In genomic region chr6:58832591-58833018, GRCm38 (mm10) we compare ENCODE assay signal across 8 mouse cellular contexts. TPM values are rescaled to one million over a fixed set of nuclear protein-coding genes. Genes with fewer than 3 reads are reported as not detected.
DNase-seq lines count a peak whose midpoint lies in the region; ATAC-seq and TF ChIP-seq lines count a peak whose summit lies in the region.

No protein-coding gene starts in this region.

- peak overlapping the region; percentile 85 for H3K4me2 ChIP-seq in CH12.LX (ENCODE audit: insufficient read depth, low read depth, poor library complexity, severe bottlenecking)
- peak overlapping the region; percentile 84 for H3K4me2 ChIP-seq in intestine, postnatal 0 days (replicated peaks; ENCODE audit: low read depth)
- peak overlapping the region; percentile 74 for H3K4me2 ChIP-seq in midbrain, embryonic 13.5 days (replicated peaks)

- no peaks in the 10 kb centered on the region; the same call in 1 of the 2 replicates for H3K79me2 ChIP-seq in CH12.LX (replicated peaks; ENCODE audit: control insufficient read depth, extremely low read depth, insufficient read depth, poor library complexity, severe bottlenecking)

- ATAC-seq in intestine, postnatal 0 days = no peak
- ATAC-seq in midbrain, embryonic 13.5 days = no peak

- peak overlapping the region; percentile 50; the same call in 1 of the 2 replicates for H3K9ac ChIP-seq in CH12.LX (ENCODE audit: insufficient read depth, low read depth)
- no peak overlapping the region for H3K9ac ChIP-seq in intestine, postnatal 0 days (ENCODE audit: low read depth, low read length)
- H3K9ac ChIP-seq in midbrain, embryonic 13.5 days (replicated peaks) = 0 out of 2 replicates have a peak overlapping the region, but pooled peaks have one; percentile 80

- in situ Hi-C loops in CH12.LX (cut with MboI; ENCODE audit: low pct_ligation_motif_present, low pct_unique_long_range_greater_than_20kb, low sequenced_read_pairs) = no loop called here

- DNase-seq in embryo, embryonic 10 days (ENCODE audit: low spot score) = peak; percentile 7
- no peak for DNase-seq in embryo, embryonic 9.5 days (ENCODE audit: extremely low spot score)
- DNase-seq in CH12.LX (ENCODE audit: extremely low read depth) = peak; percentile 56
- DNase-seq in forebrain, embryonic 10.5 days (ENCODE audit: extremely low spot score, low spot score) = no peak
- DNase-seq in right cerebral cortex, postnatal 14 days = no peak
- DNase-seq in ovary, adult 18-20 months (ENCODE audit: low spot score) = no peak

- H3K4me3 ChIP-seq in CH12.LX (replicated peaks in 1 of 3; ENCODE audit: low read depth in 2 of 3, low read length in 2 of 3, poor library complexity in 1 of 3) = peak overlapping the region; percentile 66 to 80 (median 74)
- H3K4me3 ChIP-seq in forebrain, embryonic 10.5 days = peak overlapping the region; percentile 84
- peak overlapping the region; percentile 87 for H3K4me3 ChIP-seq in intestine, postnatal 0 days (ENCODE audit: low read depth, low read length)
- H3K4me3 ChIP-seq in midbrain, embryonic 13.5 days (replicated peaks) = peak overlapping the region; percentile 82

- H3K36me3 ChIP-seq in CH12.LX (replicated peaks in 1 of 2; ENCODE audit: control insufficient read depth in 1 of 2, insufficient read depth in 1 of 2, low read length in 1 of 2) = peaks cover 0 to 5% of the 10 kb centered on the region in 2 experiments
- no peaks in the 10 kb centered on the region for H3K36me3 ChIP-seq in forebrain, embryonic 10.5 days (replicated peaks)
- H3K36me3 ChIP-seq in intestine, postnatal 0 days (ENCODE audit: control insufficient read depth, insufficient read depth) = no peaks in the 10 kb centered on the region
- H3K36me3 ChIP-seq in midbrain, embryonic 13.5 days = no peaks in the 10 kb centered on the region

- no peaks in the 10 kb centered on the region for H3K27me3 ChIP-seq in CH12.LX (replicated peaks)
- H3K27me3 ChIP-seq in forebrain, embryonic 10.5 days (ENCODE audit: poor library complexity, severe bottlenecking) = peaks cover 10% of the 10 kb centered on the region
- no peaks in the 10 kb centered on the region for H3K27me3 ChIP-seq in intestine, postnatal 0 days (replicated peaks; ENCODE audit: control insufficient read depth, insufficient read depth, low read length)
- H3K27me3 ChIP-seq in midbrain, embryonic 13.5 days = no peaks in the 10 kb centered on the region

- WGBS in forebrain, embryonic 10.5 days = 40% methylated on average over 7 of the region's 7 CpGs
- WGBS in intestine, postnatal 0 days = 25% methylated on average over 7 of the region's 7 CpGs
- WGBS in midbrain, embryonic 13.5 days = 33% methylated on average over 7 of the region's 7 CpGs

- TF ChIP-seq EP300 in CH12.LX (IDR thresholded peaks at IDR 0.05; ENCODE audit: low read length) = no peak

- no peak for TF ChIP-seq POLR2A in CH12.LX (IDR thresholded peaks at IDR 0.05; ENCODE audit: low read depth, low read length)

- H3K9me3 ChIP-seq in CH12.LX (replicated peaks; ENCODE audit: low read length) = no peaks in the 10 kb centered on the region
- H3K9me3 ChIP-seq in forebrain, embryonic 10.5 days = no peaks in the 10 kb centered on the region
- no peaks in the 10 kb centered on the region for H3K9me3 ChIP-seq in intestine, postnatal 0 days (ENCODE audit: control insufficient read depth)
- no peaks in the 10 kb centered on the region for H3K9me3 ChIP-seq in midbrain, embryonic 13.5 days

- peaks cover 9 to 31% of the 10 kb centered on the region in 2 experiments for H3K4me1 ChIP-seq in CH12.LX (ENCODE audit: control insufficient read depth in 1 of 2, insufficient read depth in 2 of 2)
- peaks cover 22% of the 10 kb centered on the region for H3K4me1 ChIP-seq in forebrain, embryonic 10.5 days
- H3K4me1 ChIP-seq in intestine, postnatal 0 days (replicated peaks; ENCODE audit: control insufficient read depth, insufficient read depth, low read length) = 0 out of 2 replicates have a peak, but pooled peaks cover 2% of the 10 kb centered on the region
- peaks cover 23% of the 10 kb centered on the region for H3K4me1 ChIP-seq in midbrain, embryonic 13.5 days (replicated peaks)

- peak; percentile 8 to 43; a peak in 2 of 4 replicates for TF ChIP-seq CTCF in CH12.LX (conservative IDR thresholded peaks at IDR 0.05 in 1 of 2, IDR thresholded peaks at IDR 0.05 in 1 of 2; ENCODE audit: low read depth in 2 of 2, low read length in 2 of 2)
- peak; percentile 55 for TF ChIP-seq CTCF in intestine, postnatal 0 days (IDR thresholded peaks at IDR 0.05; ENCODE audit: low read depth)

- H3K27ac ChIP-seq in CH12.LX (ENCODE audit: insufficient read depth, low read depth) = no peak overlapping the region
- no peak overlapping the region for H3K27ac ChIP-seq in forebrain, embryonic 10.5 days
- no peak overlapping the region for H3K27ac ChIP-seq in intestine, postnatal 0 days (ENCODE audit: low read depth, low read length)
- no peak overlapping the region for H3K27ac ChIP-seq in midbrain, embryonic 13.5 days

- dilution Hi-C loops in CH12.LX (cut with MboI; ENCODE audit: extremely low pct_ligation_motif_present, extremely low pct_unique_long_range_greater_than_20kb, low sequenced_read_pairs) = no loop called here

- TF ChIP-seq RAD21 in CH12.LX (IDR thresholded peaks at IDR 0.05; ENCODE audit: low read depth, low read length) = no peak; the same call in 1 of the 2 replicates

TF ChIP-seq in CH12.LX, 34 proteins besides CTCF, POLR2A, EP300 and RAD21:
- 0 out of 2 replicates have a peak, but pooled peaks have one; percentile 29 for TF ChIP-seq MYC (IDR thresholded peaks at IDR 0.05; ENCODE audit: low read depth, low read length)
- 0 out of 2 replicates have a peak, but pooled peaks have one; percentile 38 for TF ChIP-seq MXI1 (IDR thresholded peaks at IDR 0.05; ENCODE audit: low read depth, low read length)
- no peak for TF ChIP-seq RCOR1 (conservative IDR thresholded peaks at IDR 0.05; ENCODE audit: low read depth, low read length)
- no peak for TF ChIP-seq GABPA (IDR thresholded peaks at IDR 0.05; ENCODE audit: insufficient replicate concordance, low read depth, low read length)
- no peak for TF ChIP-seq ETS1 (conservative IDR thresholded peaks at IDR 0.05; ENCODE audit: low read depth, low read length)
- no peak for TF ChIP-seq IRF4 (IDR thresholded peaks at IDR 0.05; ENCODE audit: low read depth, low read length)

RNA-seq across cellular contexts. Expression of gene Herc3, which starts 1.3 kb away (rescaled TPM):
- total RNA-seq in CH12.LX (2012; rRNA removed) (10.9 and 15.7 TPM in 2 replicates), CH12.LX (2014; rRNA removed) (15.8 and 17.8 TPM in 2 replicates)
- polyA plus RNA-seq in CH12.LX (2012; ENCODE audit: insufficient read length, low read depth) = 18.4 and 19.1 TPM in 2 replicates
- 7.0 and 7.5 TPM in 2 replicates for polyA plus RNA-seq in forebrain, embryonic 10.5 days (2016; fragmentation: Nextera tagmentation; extraction: Ambion mirVana)
- polyA plus RNA-seq in intestine, postnatal 0 days (2015; fragmentation: Nextera tagmentation; extraction: Ambion mirVana) = 14.3 and 18.7 TPM in 2 replicates
- 17.2 and 19.3 TPM in 2 replicates for polyA plus RNA-seq in midbrain, embryonic 13.5 days (2015; fragmentation: Nextera tagmentation; extraction: Ambion mirVana)

Comparison
In these comparisons a context has a peak if more than half of its experiments do, and no peak if none do; other contexts are left out.
1. DNase-seq: peak in embryo, embryonic 10 days (single experiment) and CH12.LX (single experiment); none in embryo, embryonic 9.5 days (single experiment), forebrain, embryonic 10.5 days (single experiment), right cerebral cortex, postnatal 14 days (single experiment) and ovary, adult 18-20 months (single experiment).
2. Peak in every context shown above with its lines, with median percentiles within 50 percentile points of each other: H3K4me2 ChIP-seq and H3K4me3 ChIP-seq.